Mouse (Mus musculus) forebrain, embryonic 14.5 days (tissue): ENCODE data around the gene Prss53. TPM values are rescaled to one million over a fixed set of nuclear protein-coding genes. Genes with fewer than 3 reads are reported as not detected.
"Not testable (repeated sequence)": the region's sequence is repeated elsewhere in the genome, so short reads cannot be mapped to it uniquely, and the experiment has no call there.

ENCODE experiments used
- ATAC-seq: fragments of 200-750 bp; cut with Nextera tagmentation; 2 replicates; pipeline ENCODE4 v1.8.0; 2017; ENCODE audit warnings: mild to moderate bottlenecking, moderate library complexity
- DNase-seq: peaks from one replicate; pipeline ENCODE4 v3.0.0-alpha.2; 2015; ENCODE audit warnings: low spot score
- H3K27ac ChIP-seq: fragments of 300-500 bp; sonication (generic); 2 replicates; pipeline ENCODE4 v1.5.1; 2014; ENCODE audit warnings: low read depth, mild to moderate bottlenecking, control low read depth, low read length, moderate library complexity
- H3K27me3 ChIP-seq: fragments of 300-500 bp; sonication (generic); replicated peaks from 2 replicates; pipeline ENCODE4 v1.6.1; 2014; ENCODE audit warnings: low read length, control low read depth, mixed read lengths; ENCODE audit not compliant: control insufficient read depth, insufficient read depth
- H3K36me3 ChIP-seq: fragments of 300-500 bp; sonication (generic); 2 replicates; pipeline ENCODE4 v1.6.1; 2014; ENCODE audit warnings: low read length, control low read depth; ENCODE audit not compliant: control insufficient read depth, insufficient read depth
- H3K4me1 ChIP-seq: fragments of 300-500 bp; sonication (generic); 2 replicates; pipeline ENCODE4 v1.6.1; 2014; ENCODE audit warnings: antibody characterized with exemption, low read length, control low read depth; ENCODE audit not compliant: control insufficient read depth, insufficient read depth
- H3K4me2 ChIP-seq: fragments of 300-500 bp; sonication (generic); 2 replicates; pipeline ENCODE4 v1.6.1; 2014; ENCODE audit warnings: mild to moderate bottlenecking, control low read depth, low read length
- H3K4me3 ChIP-seq: fragments of 300-500 bp; sonication (generic); 2 replicates; pipeline ENCODE4 v1.5.1; 2014; ENCODE audit warnings: low read depth, low read length, control low read depth
- H3K9ac ChIP-seq: fragments of 300-500 bp; sonication (generic); 2 replicates; pipeline ENCODE4 v1.6.1; 2014; ENCODE audit warnings: mild to moderate bottlenecking, low read length, control low read depth, moderate library complexity
- H3K9me3 ChIP-seq: fragments of 300-500 bp; sonication (generic); replicated peaks from 2 replicates; pipeline ENCODE4 v1.6.1; 2016; ENCODE audit warnings: low read length, control low read depth, mixed read lengths; ENCODE audit not compliant: control insufficient read depth
- WGBS: fragments of 180-500 bp; shearing (Covaris S2); extraction: QIAGEN DNeasy Blood & Tissue Kit; methylation state at CpG from one replicate; pipeline ENCODE4 v1.1.7; 2014; 5-methylcytosine and 5-hydroxymethylcytosine counted together
- polyA plus RNA-seq: library from polyadenylated mRNA; unstranded; fragments of >200 nt; fragmentation: Nextera tagmentation; extraction: Ambion mirVana; gene quantifications from 2 replicates; pipeline ENCODE4 v1.2.1, GENCODE M21; 2014

The Prss53 gene
- polyA plus RNA-seq, 1 experiment from 2014 or later, result 0.61 TPM

GRCm38 (mm10) chr7:127842001-127842718, 48.6 kb downstream of the Prss53 start:
- WGBS, result under 1% methylated on average over 40 of the region's 40 CpGs
- Histone ChIP-seq H3K27ac (peak overlapping the region; percentile 90), H3K9ac (peak overlapping the region; percentile 68), H3K36me3 (no peaks in the 10 kb centered on the region), H3K4me2 (peak overlapping the region; percentile 98), H3K9me3 (no peaks in the 10 kb centered on the region), H3K4me3 (peak overlapping the region; percentile 68), H3K27me3 (no peaks in the 10 kb centered on the region), H3K4me1 (peaks cover 4% of the 10 kb centered on the region)
- ATAC-seq, result peak; percentile 59
- peak; percentile 84 for DNase-seq

GRCm38 (mm10) chr7:127841340-127842000, 49.3 kb downstream of the Prss53 start:
- Histone ChIP-seq H3K9ac (peak overlapping the region; percentile 68), H3K36me3 (no peaks in the 10 kb centered on the region), H3K9me3 (no peaks in the 10 kb centered on the region), H3K27ac (peak overlapping the region; percentile 90), H3K4me1 (peaks cover 4% of the 10 kb centered on the region), H3K4me3 (peak overlapping the region; percentile 68), H3K27me3 (no peaks in the 10 kb centered on the region), H3K4me2 (peak overlapping the region; percentile 98)
- peak; percentile 96 for ATAC-seq
- DNase-seq, result peak; percentile 97
- WGBS, result under 1% methylated on average over 46 of the region's 46 CpGs

GRCm38 (mm10) chr7:127840886-127841285, 49.9 kb downstream of the Prss53 start:
- H3K4me3 ChIP-seq, result peak overlapping the region; percentile 68
- peak; percentile 21 for ATAC-seq
- H3K27me3 ChIP-seq, result no peaks in the 10 kb centered on the region
- DNase-seq, result no peak
- no peaks in the 10 kb centered on the region for H3K9me3 ChIP-seq
- H3K9ac ChIP-seq, result peak overlapping the region; percentile 68
- peak overlapping the region; percentile 98 for H3K4me2 ChIP-seq
- 1% methylated on average over 15 of the region's 15 CpGs for WGBS
- peak overlapping the region; percentile 90 for H3K27ac ChIP-seq
- peaks cover 4% of the 10 kb centered on the region for H3K4me1 ChIP-seq
- H3K36me3 ChIP-seq, result no peaks in the 10 kb centered on the region

GRCm38 (mm10) chr7:127840031-127840430, 50.7 kb downstream of the Prss53 start:
- not testable (repeated sequence) for H3K9ac ChIP-seq, DNase-seq, H3K36me3 ChIP-seq, H3K27ac ChIP-seq, H3K9me3 ChIP-seq, H3K4me3 ChIP-seq, H3K4me1 ChIP-seq, H3K4me2 ChIP-seq, ATAC-seq, H3K27me3 ChIP-seq
- 71% methylated on average over 2 of the region's 2 CpGs for WGBS

GRCm38 (mm10) chr7:127837878-127838277, 52.9 kb downstream of the Prss53 start:
- not testable (repeated sequence) for H3K9ac ChIP-seq, H3K27me3 ChIP-seq, H3K36me3 ChIP-seq, H3K27ac ChIP-seq, H3K9me3 ChIP-seq, H3K4me3 ChIP-seq, H3K4me1 ChIP-seq, ATAC-seq, DNase-seq, H3K4me2 ChIP-seq
- 80% methylated on average over 4 of the region's 4 CpGs for WGBS

- DNase-seq (no peak), ATAC-seq (no peak)
- Histone ChIP-seq H3K27me3 (no peaks in the 10 kb centered on the region), H3K36me3 (no peaks in the 10 kb centered on the region), H3K4me1 (peaks cover 4% of the 10 kb centered on the region), H3K27ac (no peak overlapping the region), H3K9ac (no peak overlapping the region), H3K9me3 (no peaks in the 10 kb centered on the region), H3K4me3 (no peak overlapping the region), H3K4me2 (no peak overlapping the region)
- 87% methylated on average over 5 of the region's 5 CpGs for WGBS
These were observed 53.3 kb downstream of the Prss53 start for GRCm38 (mm10) chr7:127837473-127837872.

Other genes starting within 250 kb of the Prss53 start
- 40.8 and 45.7 TPM in 2 replicates for gene Bcl7c, start 182.0 kb downstream of the Prss53 start, polyA plus RNA-seq
- gene Ctf1, start 178.2 kb downstream of the Prss53 start, polyA plus RNA-seq, result 5.3 and 5.9 TPM in 2 replicates
- 0.09 TPM in 1 of 2 replicates, not detected in the other for gene Ctf2, start 158.8 kb downstream of the Prss53 start, polyA plus RNA-seq
- 7.2 and 7.8 TPM in 2 replicates for gene Fbxl19, start 146.4 kb downstream of the Prss53 start, polyA plus RNA-seq
- gene Orai3, start 121.2 kb downstream of the Prss53 start, polyA plus RNA-seq, result 3.3 and 4.2 TPM in 2 replicates
- 17.0 and 18.0 TPM in 2 replicates for gene Setd1a, start 114.3 kb downstream of the Prss53 start, polyA plus RNA-seq
- not detected in 2 replicates for gene Gm49388, start 105.4 kb downstream of the Prss53 start, polyA plus RNA-seq
- 6.9 and 9.7 TPM in 2 replicates for gene Hsd3b7, start 90.4 kb downstream of the Prss53 start, polyA plus RNA-seq
- 9.7 and 11.1 TPM in 2 replicates for gene Stx4a, start 66.7 kb downstream of the Prss53 start, polyA plus RNA-seq
- 15.7 and 22.3 TPM in 2 replicates for gene Stx1b, start 66.4 kb downstream of the Prss53 start, polyA plus RNA-seq
- 12.0 and 16.8 TPM in 2 replicates for gene Zfp646, start 14.7 kb downstream of the Prss53 start, polyA plus RNA-seq
- gene Zfp668, start 14.1 kb downstream of the Prss53 start, polyA plus RNA-seq, result 24.1 and 29.1 TPM in 2 replicates
- gene Gm21974, start 4.5 kb upstream of the Prss53 start, polyA plus RNA-seq, result not detected in 2 replicates
- gene Vkorc1, start 4.6 kb upstream of the Prss53 start, polyA plus RNA-seq, result 61.5 and 69.9 TPM in 2 replicates
- gene Bckdk, start 13.1 kb upstream of the Prss53 start, polyA plus RNA-seq, result 108 and 131 TPM in 2 replicates
- gene Kat8, start 21.5 kb upstream of the Prss53 start, polyA plus RNA-seq, result 51.1 and 56.7 TPM in 2 replicates
- gene Prss8, start 39.1 kb upstream of the Prss53 start, polyA plus RNA-seq, result 0.17 TPM in 1 of 2 replicates, not detected in the other
- gene Prss36, start 55.8 kb upstream of the Prss53 start, polyA plus RNA-seq, result 12.3 and 12.9 TPM in 2 replicates
- 55.9 and 60.1 TPM in 2 replicates for gene Fus, start 76.5 kb upstream of the Prss53 start, polyA plus RNA-seq
- 7.1 and 11.5 TPM in 2 replicates for gene Pycard, start 102.9 kb upstream of the Prss53 start, polyA plus RNA-seq
- not detected in 2 replicates for gene Trim72, start 113.0 kb upstream of the Prss53 start, polyA plus RNA-seq
- 0.22 and 0.41 TPM in 2 replicates for gene Itgam, start 171.7 kb upstream of the Prss53 start, polyA plus RNA-seq
- not detected in 2 replicates for gene Gm49368, start 171.7 kb upstream of the Prss53 start, polyA plus RNA-seq
- gene Itgax, start 238.6 kb upstream of the Prss53 start, polyA plus RNA-seq, result 0.06 TPM in 1 of 2 replicates, not detected in the other